Mouse (Mus musculus): ENCODE measurements around the gene Pspc1. TPM values are rescaled to one million over a fixed set of nuclear protein-coding genes. Genes with fewer than 3 reads are reported as not detected.

Gene Pspc1
- 14.4 and 15.8 TPM in 2 replicates for polyA plus RNA-seq (2012)

DNA sequence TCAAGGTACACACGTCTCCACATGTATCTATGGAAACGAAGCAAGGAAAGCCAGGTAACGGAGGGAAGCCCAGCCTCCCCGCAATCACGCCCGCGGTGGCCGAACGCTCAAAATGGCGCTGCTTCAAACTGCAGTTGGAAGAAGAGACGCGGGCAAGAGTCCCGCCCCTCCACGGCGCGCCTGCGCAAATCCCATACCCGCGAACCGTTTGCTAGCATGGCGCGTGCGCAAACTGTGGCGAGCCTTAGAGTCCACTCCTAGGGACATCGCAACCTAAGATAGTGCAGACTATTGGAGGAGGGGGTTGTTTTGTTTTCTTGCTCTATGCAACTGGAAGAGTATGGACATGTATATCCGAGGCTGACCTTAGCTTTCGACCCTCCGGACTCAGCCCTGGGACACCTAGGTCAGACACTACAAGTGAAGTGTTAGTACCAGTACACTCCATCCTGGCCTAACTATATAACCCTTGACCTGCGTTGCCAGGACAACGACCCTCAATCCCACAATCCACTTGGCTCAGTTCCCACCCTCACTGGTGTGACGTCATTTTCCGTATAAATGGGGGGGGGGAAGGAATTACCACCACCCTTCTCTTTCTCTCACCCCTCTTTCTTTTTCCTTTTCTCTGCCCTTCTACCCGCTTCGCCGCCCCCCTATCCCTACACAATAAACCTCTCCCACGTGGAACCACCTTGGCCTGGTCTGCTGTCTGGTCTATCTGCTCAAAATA lies at the start of gene Pspc1:
Gene Pspc1, minus strand, starts transcription at position 117 of the 733 bp plus-strand sequence.

DNA sequence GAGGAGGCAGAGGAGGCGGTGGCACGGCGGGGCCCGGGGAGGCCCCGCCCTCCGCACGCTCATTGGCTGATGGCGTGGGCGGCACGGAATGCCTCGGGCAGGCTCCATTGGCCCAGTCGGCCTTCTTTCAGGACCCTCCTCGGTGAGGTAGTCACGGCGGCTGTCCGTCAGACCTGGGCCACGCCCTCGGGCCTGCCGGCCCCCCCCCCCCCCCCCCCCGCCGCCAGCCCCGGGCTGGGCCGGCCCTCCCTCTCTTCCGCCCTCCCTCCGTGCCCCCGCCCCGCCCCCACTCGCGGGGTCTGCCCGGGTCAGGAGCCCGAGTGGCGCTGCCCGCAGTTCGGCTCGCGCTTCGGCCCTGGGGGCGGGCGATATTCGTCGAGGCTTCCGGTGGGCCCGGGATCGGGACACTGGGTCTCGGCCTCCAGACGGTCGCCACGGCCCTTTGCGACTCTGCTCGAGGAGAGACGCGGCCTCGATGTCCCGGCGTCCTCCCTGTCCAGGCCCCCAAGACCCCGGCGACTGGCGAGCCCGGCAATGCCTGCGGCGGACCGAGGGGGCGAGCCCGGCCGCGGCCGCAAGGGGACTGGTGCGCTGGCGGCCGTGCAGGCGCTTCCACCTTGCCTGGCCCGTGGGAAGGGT lies 33.7 kb upstream of the Pspc1 start, which contains the start of gene Zmym5:
Gene Zmym5, minus strand, starts transcription at position 16 of the 639 bp plus-strand sequence.

Other genes starting within 250 kb of the Pspc1 start
- 1.7 and 2.1 TPM in 2 replicates for gene Cenpj, start 202.9 kb downstream of the Pspc1 start, polyA plus RNA-seq (2012)
- 2.3 and 2.7 TPM in 2 replicates for gene Parp4, start 202.7 kb downstream of the Pspc1 start, polyA plus RNA-seq (2012)
- gene Mphosph8, start 110.1 kb downstream of the Pspc1 start, polyA plus RNA-seq (2012), result 4.3 and 6.3 TPM in 2 replicates
- gene Zmym5, start 33.4 kb upstream of the Pspc1 start, polyA plus RNA-seq (2012), result 2.1 and 2.9 TPM in 2 replicates
- 2.8 and 4.1 TPM in 2 replicates for gene Zmym2, start 108.3 kb upstream of the Pspc1 start, polyA plus RNA-seq (2012)